ENCODE assay signal across 14 mouse cellular contexts in the genomic region with DNA sequence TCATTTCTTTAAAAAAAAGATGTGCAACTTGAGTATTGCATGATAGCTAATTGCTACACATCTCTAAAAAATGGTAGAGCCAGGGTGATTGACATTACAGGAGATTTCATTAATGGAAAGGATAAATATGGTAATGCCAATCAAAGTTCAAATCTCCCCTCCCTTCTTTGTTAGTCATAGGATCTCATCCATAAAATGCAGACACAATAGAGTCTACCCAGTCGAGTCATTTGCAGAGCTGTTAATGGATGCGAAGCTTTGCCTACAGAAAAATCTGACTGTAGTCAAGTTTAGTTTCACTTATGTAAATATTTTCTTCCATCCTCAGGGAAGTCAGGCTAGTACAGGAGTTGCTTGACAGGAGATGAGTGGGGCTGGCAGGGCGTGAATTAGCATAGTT.
"Had no signal": no experiment of that assay in that cellular context is flagged by ENCODE, and none has a peak within 500 bp of the region (broad histone marks: within the 10 kb centered on the region; RNA-seq: fewer than 3 reads in every experiment).

No protein-coding gene starts in this region.

- H3K4me3 ChIP-seq: kidney, embryonic 15.5 days; left cerebral cortex, adult 2 months; liver, embryonic 13.5 days; stomach, embryonic 15.5 days had no signal

- H3K27ac ChIP-seq: kidney, embryonic 15.5 days; left cerebral cortex, adult 2 months; liver, embryonic 13.5 days; stomach, embryonic 15.5 days had no signal

- H3K9me3 ChIP-seq: kidney, embryonic 15.5 days; liver, embryonic 13.5 days; stomach, embryonic 15.5 days had no signal

- H3K4me2 ChIP-seq: kidney, embryonic 15.5 days; liver, embryonic 13.5 days; stomach, embryonic 15.5 days had no signal

- H3K27me3 ChIP-seq: kidney, embryonic 15.5 days; liver, embryonic 13.5 days; stomach, embryonic 15.5 days had no signal

- H3K36me3 ChIP-seq: kidney, embryonic 15.5 days; liver, embryonic 13.5 days; stomach, embryonic 15.5 days had no signal

- DNase-seq: kidney, adult 8-10 months; kidney, postnatal 10 days; kidney, postnatal 36 days; layer of hippocampus, postnatal 36 days; liver, embryonic 13.5 days; lung, adult 2 months; lung, postnatal 14 days; lung, postnatal 4 days; right cerebral cortex, postnatal 25 days; spleen, adult 18-20 months; thymus, postnatal 25 days had no signal

- H3K4me1 ChIP-seq: kidney, embryonic 15.5 days; liver, embryonic 13.5 days; stomach, embryonic 15.5 days had no signal

- H3K9ac ChIP-seq: kidney, embryonic 15.5 days; liver, embryonic 13.5 days; stomach, embryonic 15.5 days had no signal
